Mouse (Mus musculus): ENCODE measurements around the gene Apoh. TPM values are rescaled to one million over a fixed set of nuclear protein-coding genes. Genes with fewer than 3 reads are reported as not detected.

Apoh gene
- total RNA-seq, 2 experiments from 2014 or later, result not detected

DNA sequence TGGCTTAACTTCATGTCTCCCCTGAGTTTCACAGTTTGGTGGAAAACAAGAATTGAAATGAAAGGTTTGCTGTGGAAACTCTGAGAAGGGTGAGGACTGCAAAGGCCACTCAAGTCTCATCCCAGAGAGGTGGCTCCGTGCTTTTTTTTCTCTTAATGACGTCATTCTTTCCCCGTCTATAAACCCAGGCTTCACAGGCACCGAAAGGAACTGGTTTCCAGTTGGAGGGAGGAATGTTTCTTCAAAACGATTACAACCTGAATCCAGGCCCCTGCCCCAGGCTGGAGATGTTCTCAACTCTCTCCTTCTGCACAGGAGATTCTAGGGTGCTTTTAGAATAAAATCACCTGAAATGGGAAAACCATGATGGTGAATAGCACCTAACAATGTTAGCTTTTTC is 10.1 kb upstream of the Apoh start:
- no peak for DNase-seq
- intact Hi-C loops (cut with DNase I), result no loop called here

DNA sequence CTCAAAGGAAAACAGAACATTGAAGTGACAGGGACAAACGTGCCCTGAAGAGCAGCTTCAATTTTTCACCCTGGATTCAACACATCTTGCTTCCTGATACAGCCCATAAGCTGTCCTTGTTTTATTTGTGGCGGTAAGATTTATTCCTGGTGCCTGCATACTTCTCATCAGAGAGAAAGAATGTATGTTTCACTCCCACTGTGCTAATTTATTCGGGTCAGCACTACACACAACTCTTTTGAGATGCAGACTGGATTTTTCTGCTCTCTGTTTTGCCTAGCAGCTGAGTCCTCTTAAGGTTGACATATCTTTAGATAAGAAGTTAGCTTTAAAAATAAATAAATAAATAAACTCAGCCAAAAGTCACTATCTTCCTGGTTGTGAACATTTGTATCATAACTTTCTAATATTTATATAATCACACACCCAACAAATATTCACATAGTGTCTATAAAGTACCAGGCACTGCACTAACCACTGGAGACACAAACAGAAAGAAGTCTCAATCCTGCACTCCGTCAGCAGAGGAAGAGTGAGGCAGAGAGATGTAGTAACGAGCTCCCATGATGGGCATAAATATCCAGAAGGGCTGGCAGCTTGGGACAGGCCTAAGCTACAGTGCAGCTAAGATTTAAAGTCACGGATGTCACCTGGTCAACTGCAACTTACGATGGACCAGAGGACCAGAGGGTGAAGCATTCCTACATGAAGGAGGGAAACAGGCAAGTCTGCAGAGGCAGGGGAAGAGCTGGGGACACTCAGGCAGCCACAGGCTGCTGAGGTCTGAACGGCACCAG is 9.4 kb upstream of the Apoh start:
- no peak for DNase-seq
- intact Hi-C loops (cut with DNase I), result no loop called here

DNA sequence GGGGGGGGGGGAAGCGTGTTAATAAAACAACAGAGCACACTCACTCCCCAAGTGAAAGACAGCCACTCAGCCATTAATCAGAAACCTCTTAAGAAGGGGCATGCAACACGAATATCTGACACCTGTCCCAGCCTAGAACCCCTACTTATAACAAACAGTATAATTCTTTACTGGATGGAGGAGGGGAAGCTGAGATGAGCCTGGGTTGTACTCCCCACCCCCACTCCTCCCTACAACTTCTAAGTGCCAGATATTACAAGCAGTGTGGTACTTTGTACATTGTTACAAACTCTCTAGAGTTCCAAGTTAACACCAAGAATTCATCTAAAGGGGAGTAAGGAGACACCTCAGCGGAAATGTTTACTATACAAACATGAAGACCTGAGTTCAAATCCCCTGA is 8.5 kb upstream of the Apoh start:
- intact Hi-C loops (cut with DNase I), result no loop called here
- no peak for DNase-seq

DNA sequence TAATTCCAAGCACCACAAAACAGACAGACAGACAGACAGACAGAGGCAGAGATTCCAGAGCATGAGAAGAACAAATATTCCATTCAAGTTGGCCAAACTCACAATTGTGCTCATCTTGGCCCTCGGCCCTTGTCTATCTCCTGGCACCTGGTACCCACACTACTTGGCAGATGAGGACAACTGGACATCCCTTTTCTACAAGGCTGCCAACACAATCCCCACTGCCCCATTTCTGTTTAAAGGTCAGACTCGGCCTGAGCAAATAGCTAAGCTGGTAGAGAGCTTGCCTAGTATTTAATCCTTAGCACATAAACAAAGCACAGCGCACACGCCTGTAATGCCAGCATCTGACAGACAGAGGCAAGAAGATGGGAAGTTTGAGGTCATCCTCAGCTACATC is 7.6 kb upstream of the Apoh start:
- no peak for DNase-seq
- intact Hi-C loops (cut with DNase I), result no loop called here

DNA sequence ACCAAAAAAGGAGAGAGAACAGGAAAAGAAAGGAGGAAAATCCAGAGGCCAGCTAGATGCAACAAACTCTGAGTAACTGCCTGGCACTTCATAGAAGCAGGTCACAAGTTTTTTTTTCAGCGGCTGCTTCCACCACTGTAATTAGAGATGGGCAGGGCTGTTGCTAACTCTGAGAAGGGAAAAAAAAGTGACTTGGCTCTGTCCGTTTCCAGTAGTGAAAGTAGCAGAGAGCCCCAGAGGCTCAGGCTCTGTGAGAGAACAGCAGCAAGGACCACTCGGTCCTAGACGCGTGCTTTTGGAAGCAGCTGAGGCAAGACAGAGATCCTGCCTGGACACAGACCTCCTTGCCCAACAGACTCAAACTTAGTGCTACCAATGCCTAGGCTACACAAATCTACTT is 6.7 kb upstream of the Apoh start:
- intact Hi-C loops (cut with DNase I), result no loop called here
- DNase-seq, result peak; percentile 5 to 22

DNA sequence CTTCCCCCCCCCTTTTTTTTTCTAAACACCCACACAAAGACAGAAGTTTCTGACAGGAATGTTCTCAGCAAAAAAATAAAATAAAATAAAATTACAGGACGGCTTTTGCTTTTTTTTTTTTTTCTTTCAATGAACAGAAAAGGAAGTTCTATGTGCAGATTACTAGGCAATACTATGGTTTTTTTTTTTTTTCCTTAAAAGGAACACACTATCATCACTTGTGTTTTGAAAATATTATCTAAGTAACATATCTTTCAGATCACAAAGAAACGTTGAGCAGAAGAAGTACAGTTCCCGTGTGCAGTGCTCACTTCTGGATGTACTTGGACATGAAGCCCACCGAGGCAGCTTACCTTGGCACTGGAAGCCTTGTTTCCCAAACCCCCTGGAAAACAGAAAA is 2.9 kb upstream of the Apoh start:
- intact Hi-C loops (cut with DNase I), result loop anchor here (5.0 kb wide), 2 partner anchors 83 to 193 kb away; no protein-coding TSS in a partner anchor
- no peak for DNase-seq

DNA sequence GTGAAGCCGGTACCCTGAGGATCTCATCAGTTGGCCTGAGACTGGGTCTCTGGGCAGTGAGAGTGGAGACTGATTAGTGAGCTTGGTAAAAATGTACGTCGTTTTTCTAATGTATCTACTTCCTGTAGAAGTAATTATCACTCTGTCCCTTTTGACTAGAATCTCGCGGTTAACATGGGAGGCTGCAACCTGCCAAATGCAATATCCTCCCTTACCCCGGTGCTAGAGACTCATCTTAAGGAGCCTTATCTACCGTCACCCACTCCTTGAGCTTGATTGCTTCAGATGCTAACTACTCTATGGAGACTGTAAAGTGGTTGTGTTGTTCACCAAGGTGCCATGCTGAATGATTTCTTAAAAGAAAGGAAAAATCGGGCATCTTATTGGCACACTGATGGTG is 1.4 kb upstream of the Apoh start:
- intact Hi-C loops (cut with DNase I), result loop anchor here (2.0 to 5.0 kb wide), 3 partner anchors 84 to 194 kb away; no protein-coding TSS in a partner anchor
- no peak for DNase-seq

DNA sequence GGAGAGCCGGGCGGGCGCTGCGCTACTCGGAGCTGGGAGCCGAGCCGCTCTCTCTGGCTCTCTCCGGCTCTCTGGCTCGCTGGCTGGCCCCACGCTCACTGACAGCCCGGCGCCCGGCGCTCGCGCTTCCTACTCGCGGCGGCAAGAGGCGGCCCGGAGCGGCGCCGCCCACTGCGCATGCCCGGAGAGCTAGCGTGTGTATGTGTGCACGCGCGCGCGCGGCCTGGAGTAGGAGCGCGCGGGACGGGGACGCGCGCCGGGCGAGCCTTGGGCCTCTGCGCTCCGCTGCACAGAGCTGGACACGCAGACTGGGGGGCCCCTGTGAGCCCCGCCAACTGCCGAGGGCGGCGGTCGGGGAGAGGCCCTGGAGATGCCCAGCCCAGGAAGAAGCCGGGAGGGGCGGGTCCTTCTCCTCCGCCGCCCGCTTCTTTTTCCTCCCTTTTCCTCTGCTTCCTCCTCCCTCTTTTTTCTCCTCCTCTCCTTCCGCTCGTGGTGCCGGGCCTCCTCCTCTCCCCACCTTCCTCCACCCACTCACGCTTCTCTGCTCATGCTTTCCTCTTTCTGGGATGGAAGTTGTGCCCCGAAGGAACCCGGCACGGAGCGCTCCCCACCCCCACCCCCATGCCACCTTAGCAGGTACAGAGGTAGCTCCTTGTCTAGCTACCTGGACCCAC is 772 bp downstream of the Apoh start, which contains the start of gene Prkca:
TSS of gene Prkca (minus strand) at position 140 of the 674 bp plus-strand sequence.
- intact Hi-C loops (cut with DNase I), result loop anchor here (2.0 to 5.0 kb wide), 3 partner anchors 87 to 197 kb away; no protein-coding TSS in a partner anchor
- DNase-seq, result peak; percentile 91 to 94

DNA sequence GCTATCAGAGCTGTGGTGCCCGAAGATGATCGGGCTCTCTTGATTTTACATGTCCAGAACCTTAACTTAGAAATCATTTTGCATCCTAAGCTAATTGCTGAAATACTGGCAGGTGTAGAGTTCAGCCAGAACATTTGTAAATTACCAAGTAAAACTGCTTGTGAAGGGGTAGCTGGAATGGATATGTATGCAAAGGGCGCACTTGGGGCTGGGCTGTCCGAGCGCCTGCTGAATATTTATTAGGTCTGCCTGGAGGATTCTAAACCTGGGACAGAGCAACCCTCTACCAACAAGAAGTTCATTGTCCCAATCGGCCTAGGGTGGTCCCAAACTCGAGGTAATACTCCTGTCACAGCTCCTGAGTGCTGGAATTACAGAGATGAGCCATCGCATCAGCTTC is 1.6 kb downstream of the Apoh start:
- DNase-seq, result no peak
- intact Hi-C loops (cut with DNase I), result loop anchor here (5.0 kb wide), 2 partner anchors 87 to 197 kb away; no protein-coding TSS in a partner anchor

DNA sequence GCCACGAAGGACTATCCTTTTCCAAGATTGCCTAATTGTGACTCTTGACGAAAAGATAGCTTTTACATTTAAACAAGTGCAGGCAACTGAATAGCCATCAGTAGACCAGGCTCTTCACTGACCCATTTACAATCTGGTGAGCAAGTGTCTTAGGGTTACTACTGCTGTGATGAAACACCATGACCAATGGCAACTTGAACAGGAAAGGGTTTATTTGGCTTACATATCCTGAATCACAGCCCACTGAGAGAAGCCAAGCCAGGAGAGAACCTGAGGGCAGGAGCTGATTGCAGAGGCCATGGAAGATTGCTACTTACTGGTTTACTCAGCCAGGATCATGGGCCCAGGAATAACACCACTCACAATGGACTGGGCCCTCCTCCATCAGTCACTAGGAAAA is 2.2 kb downstream of the Apoh start:
- intact Hi-C loops (cut with DNase I), result no loop called here
- DNase-seq, result no peak

DNA sequence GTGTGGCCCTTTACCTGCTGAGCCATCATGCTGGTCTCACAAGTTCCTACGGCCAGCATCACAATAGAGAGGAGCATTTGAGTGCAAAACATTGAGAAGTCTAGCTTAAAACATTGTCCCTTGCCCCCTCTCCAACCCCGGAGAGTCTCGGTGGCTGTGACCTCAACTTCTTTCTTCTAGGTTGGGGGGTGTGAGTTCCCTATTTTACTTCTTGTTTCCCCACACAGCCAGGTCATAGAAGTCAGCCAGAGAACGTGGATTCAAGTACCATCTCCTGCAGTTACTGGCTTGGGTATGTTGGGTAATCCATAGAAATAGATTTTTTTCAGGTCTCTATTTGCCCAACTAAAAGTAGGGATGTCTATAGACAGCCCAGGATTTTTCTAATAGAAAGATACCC is 7.6 kb downstream of the Apoh start:
- intact Hi-C loops (cut with DNase I), result no loop called here
- no peak for DNase-seq

DNA sequence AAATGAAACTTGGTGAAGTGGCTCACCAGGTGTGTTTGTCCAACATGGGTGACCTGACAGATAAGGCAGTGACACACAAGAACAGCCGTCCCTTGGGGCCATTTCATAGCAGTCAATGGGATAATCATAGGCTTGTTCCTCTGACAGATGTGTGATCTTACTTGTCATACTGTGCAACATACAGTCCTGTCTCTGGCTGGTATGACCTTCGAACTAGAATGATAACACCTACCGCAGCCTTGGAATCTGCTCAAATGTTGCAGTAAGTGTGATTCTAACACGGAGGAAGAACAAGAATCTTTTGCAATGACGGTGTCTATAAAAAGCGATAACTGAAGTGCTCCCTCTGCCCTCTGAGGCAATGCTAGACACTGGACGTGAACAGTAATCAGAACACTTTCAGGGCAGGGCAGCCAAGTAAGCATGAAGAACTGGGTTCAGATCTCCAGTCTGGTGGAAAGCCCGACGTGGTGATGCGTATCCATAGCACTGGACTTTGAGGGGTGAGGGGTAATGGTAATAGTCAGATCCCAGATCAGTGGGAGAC is 9.8 kb downstream of the Apoh start:
- intact Hi-C loops (cut with DNase I), result no loop called here
- DNase-seq, result no peak

DNA sequence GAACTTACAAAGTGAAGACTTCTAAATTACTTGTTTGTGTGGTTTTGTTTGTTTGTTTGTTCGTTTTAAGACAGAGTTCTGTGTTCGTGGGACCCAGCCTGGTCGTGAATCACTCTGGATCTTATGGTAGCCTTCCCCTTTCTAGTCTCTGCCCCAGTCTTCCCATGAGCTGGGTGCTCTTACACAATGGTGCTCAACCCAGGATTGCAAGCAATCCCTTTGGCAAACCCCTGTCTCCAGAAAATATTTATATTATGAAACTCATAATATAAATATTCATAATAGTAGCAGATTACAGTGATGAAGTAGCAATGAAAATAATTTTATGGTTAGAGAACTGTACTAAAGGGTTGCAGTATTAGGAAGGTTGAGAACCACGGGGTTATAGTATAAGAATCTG is 12.9 kb downstream of the Apoh start:
- DNase-seq, result no peak
- intact Hi-C loops (cut with DNase I), result no loop called here

DNA sequence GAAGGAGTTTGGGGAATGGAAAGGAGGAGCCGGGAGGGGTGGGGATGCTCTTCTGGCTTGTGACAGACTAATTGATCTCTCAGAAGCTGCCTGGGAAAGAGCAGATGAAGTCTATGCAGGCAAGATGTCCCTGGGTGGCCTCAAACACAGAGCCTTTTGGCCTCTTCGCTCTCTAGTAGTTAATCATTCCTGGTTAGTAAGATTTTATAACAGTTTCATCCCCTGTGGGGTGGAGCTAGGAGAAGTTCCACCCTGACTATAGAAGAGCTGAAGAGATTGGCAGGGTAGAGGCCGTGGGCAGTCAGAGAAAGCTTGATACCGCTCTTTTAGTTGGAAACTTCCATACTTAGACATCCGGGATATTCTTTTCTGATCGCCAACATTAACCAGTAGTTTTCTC is 15.8 kb downstream of the Apoh start:
- intact Hi-C loops (cut with DNase I), result no loop called here

DNA sequence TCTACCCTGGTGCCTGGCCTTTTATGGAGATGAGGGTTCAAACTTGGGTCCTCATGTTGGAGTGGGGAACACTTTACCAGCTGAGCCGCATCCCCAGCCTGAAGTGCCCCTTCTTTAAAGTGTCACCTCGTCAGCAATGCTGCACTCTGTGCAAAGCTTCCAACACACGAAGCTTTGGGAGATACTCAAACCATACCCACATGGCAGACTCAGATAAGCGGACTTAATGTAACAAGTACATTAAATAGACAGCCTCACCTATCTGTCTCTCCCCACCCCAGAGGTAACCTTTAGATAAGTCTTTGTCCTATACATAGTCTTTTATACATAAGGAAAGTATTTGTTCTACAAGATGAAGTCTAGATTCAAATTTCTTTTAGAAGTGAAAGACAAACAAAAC is 17.8 kb downstream of the Apoh start:
- DNase-seq, result no peak
- intact Hi-C loops (cut with DNase I), result no loop called here

More for the DNA sequence above, 15.8 kb downstream of the Apoh start:
- no peak for DNase-seq

DNA sequence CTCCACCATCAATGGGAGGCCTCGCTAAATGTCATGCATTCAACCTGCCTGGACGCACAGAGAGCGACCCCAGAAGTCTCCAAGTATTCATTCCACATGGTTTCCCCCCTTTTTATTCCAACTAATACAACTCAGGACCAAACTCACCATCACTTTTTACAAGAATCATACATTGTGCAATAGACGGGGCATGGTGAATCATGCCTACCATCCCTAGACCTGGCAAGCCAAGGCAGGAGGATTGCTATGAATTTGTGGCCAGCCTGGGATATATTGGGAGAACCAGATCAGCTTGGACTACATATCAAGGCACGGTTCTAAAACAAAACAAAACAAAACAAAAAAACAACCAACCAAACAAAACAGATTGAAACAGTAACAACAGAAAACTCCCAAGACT is 19.8 kb downstream of the Apoh start:
- no peak for DNase-seq
- intact Hi-C loops (cut with DNase I), result no loop called here

DNA sequence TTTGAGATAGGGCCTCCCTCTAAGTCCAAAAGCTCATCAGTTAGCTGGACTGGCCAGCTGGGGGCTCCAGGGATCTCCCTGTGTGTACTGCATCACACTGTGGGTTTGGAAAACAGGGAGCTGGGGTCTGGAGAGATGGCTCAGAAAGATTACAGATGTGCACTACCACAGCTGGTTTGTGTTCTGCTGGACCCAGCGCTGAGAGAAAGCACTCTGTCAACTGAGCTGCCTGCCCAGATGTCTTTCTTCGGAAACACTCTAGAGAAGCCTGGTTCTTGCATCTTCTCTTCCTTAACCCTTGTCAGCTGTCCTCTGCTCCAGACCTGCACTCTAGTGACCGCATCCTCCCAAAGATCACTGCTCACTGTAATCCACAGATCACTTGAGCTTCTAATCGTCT is 20.8 kb downstream of the Apoh start:
- intact Hi-C loops (cut with DNase I), result no loop called here
- no peak for DNase-seq

DNA sequence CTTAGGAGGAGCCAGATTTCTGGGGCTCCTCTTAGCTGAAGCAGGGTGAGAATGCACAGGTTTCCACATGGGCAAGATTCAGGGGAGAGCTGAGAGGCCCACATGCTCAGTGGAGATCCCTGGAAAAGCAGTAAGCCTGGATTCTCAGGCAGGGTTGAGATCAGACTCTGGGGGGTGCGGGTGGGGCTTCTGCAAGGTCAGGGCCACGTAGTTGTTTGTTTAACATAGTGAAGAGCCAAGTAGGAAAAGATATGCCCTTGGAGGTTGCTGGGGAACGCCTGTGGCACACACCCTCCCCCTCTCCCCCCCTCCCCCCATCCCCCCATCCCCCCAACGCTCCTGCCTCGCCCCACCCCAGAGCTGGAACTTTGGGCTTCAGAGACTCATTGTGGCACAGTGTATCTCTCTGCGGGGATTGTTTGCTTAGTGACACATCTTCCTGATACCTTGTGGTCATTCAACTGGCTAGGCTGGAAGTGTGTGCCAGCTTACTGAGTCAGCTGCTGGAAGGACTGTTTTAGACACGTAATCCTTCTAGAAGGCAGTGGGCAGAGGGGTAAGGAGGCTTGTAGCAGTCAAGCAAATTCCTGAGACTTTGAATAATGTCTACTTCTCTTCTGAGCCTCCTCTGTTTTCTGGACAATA is 21.9 kb downstream of the Apoh start:
- DNase-seq, result no peak
- intact Hi-C loops (cut with DNase I), result no loop called here

DNA sequence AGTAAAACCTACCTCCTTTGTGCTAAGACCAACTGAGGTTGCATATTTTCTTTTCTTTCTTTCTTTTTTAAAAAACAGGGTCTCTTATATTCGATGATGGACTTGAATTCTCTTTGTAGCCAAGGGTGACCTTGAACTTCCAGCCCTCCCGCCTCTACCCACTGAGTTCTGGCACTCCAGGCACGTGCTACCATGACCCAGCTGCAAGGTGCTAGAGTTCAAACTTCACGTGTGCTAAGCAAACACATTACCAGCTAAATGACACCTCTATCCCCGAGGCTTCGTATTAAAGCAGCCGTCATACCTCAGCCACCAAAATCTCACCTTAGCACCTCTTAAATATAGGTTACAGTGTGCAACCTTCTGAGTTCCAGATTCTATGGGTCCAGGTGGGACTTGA is 22.4 kb downstream of the Apoh start:
- no peak for DNase-seq
- intact Hi-C loops (cut with DNase I), result no loop called here

DNA sequence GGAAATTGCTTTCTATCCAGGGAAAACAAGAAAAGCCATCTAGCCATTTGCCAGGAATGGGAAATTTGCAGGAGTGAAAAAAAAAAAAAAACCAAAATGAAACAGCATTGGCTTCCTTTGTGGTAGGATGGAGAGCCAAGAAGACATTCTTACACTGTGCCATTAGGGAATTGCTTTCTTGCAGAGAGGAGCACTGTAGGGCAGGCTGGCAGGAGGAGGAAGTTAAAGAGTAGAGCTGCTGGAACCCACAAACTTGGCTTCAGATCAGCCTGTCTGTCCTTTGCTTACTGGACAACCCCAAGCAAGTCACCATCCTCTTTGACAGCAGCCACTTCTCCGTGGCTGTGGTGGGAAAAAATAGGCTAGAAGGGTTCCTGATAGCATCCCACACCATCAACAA is 23.9 kb downstream of the Apoh start:
- no peak for DNase-seq
- intact Hi-C loops (cut with DNase I), result no loop called here

DNA sequence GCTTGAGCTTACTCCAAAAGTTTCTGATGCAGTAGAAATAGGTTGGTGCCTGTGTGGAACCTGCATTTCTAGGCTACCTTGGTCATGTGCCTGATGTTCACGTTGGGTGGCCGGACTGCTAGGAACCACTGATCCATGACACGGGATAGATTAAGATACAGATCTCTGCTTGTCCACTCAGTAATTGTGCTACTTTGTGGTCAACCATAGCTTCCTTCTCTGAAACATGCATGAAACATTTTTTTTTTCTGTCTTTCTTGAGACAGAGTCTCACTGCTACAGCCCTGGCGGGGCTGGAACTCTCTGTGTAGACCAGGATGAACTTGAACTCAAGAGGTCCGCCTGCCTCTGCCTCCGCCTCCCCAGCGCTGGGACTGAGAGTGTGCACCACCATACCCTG is 33.7 kb downstream of the Apoh start:
- no peak for DNase-seq
- intact Hi-C loops (cut with DNase I), result no loop called here

All from heart, postnatal 36 days (tissue).